Mouse (Mus musculus) small intestine, adult 2 months (tissue): ENCODE results near the gene Mok.

Experiments
- CTCF ChIP-seq: fragments of 200-500 bp; IDR thresholded peaks from 2 replicates; pipeline ENCODE4 v1.5.1; 2012; ENCODE audit warnings: low read depth, mild to moderate bottlenecking, control low read depth, inconsistent platforms, low read length, moderate library complexity, mixed read lengths; ENCODE audit not compliant: insufficient replicate concordance, insufficient read length; ENCODE audit errors: extremely low read depth
- POLR2A ChIP-seq: fragments of 200-500 bp; IDR thresholded peaks from 2 replicates; pipeline ENCODE4 v1.6.1; 2012; ENCODE audit warnings: low read depth, mild to moderate bottlenecking, control low read depth, inconsistent platforms, low read length, moderate library complexity

DNA sequence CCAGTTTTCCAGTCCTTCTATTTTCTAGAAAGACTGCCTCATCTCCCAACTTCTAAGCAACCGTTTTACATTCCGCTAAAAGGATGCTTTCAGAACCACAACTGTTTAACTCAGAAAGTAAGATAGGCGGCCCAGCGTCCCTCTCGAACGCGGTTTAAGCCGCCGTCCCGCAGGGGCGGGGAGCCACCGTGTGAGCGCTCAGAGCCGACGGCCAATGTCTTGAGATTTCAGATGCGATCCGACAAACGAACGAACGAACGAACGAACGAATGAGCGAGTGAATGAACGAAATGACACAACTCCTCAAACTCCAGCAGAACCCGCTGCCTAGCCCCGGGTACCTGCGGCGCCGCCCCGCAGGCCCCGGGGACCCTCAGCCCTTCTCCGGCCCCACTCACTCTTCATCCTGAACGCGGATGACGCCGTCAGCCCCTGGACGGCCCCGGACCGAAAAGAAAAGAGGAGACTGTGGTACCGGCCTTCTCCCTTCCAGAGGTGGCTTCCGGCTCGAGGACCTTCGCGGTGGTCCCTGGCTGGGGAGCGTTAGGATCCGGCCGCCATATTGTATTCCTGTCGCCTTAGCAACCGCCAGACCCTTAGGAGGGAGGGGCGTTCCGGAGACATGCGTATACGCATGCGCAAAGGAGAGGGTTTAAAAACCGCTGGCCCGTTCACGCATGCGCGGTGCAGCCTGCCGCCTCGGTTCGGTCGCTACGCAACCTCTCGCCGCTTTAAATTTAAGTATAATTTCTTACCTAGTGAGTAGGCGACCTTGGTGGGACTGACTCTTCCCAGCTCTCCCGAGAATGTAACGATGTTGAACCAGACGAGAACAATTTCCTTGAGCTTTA lies at the start of gene Mok:
- TF ChIP-seq POLR2A (no peak), CTCF (no peak)
